7 mouse cellular contexts compared by ENCODE assay signal in genomic region chr2:92012768-92013445, GRCm38 (mm10). TPM values are rescaled to one million over a fixed set of nuclear protein-coding genes. Genes with fewer than 3 reads are reported as not detected.
DNase-seq lines count a peak whose midpoint lies in the region; ATAC-seq lines count a peak whose summit lies in the region.

No protein-coding gene starts in this region.

- no peak for ATAC-seq in inflammation-experienced regulatory T-cells, adult 6 months

- DNase-seq in 3134 (ENCODE audit: extremely low read depth, insufficient read length, low spot score) = peak; percentile 79
- peak; percentile 79 for DNase-seq in ES-CJ7 (ENCODE audit: low read depth, low spot score)
- DNase-seq in gastrocnemius, postnatal 25 days = peak; percentile 88
- DNase-seq in kidney, postnatal 14 days = peak; percentile 89
- DNase-seq in skeletal muscle tissue, adult 2 months (ENCODE audit: low read depth, low spot score) = peak; percentile 82
- DNase-seq in frontal cortex, postnatal 25 days (ENCODE audit: low spot score in 2 of 2) = no peak

RNA-seq across cellular contexts. Expression of gene Creb3l1, which starts 11.4 kb away (rescaled TPM):
- 10 to 100 TPM in 1 of 2 experiments, 1 to 10 TPM in 1; 8.0 to 10.3 TPM for total RNA-seq in gastrocnemius, postnatal 25 days (2021)
- 1 to 10 TPM in 2 of 3 experiments, under 1 TPM in 1; 0.92 to 1.7 (median 1.1) TPM for polyA plus RNA-seq in inflammation-experienced regulatory T-cells, adult 6 months (2017; shearing (Covaris generic))

RNA-seq across cellular contexts. Expression of gene Dgkz, which starts 37.2 kb away (rescaled TPM):
- 10 to 100 TPM; 32.3 to 34.8 TPM for total RNA-seq in gastrocnemius, postnatal 25 days (2021)
- polyA plus RNA-seq in inflammation-experienced regulatory T-cells, adult 6 months (2017; shearing (Covaris generic)) = 100 to 1,000 TPM in 2 of 3 experiments, 10 to 100 TPM in 1; 89.4 to 181 (median 130) TPM

Comparison
In these comparisons a context has a peak if more than half of its experiments do, and no peak if none do; other contexts are left out.
1. DNase-seq: peak in 3134 (single experiment), ES-CJ7 (single experiment), gastrocnemius, postnatal 25 days (single experiment), kidney, postnatal 14 days (single experiment) and skeletal muscle tissue, adult 2 months (single experiment); none in frontal cortex, postnatal 25 days (0 of 2).